Mouse (Mus musculus) adrenal gland, postnatal 10 days (tissue): ENCODE measurements around the gene Stox2. TPM values are rescaled to one million over a fixed set of nuclear protein-coding genes. Genes with fewer than 3 reads are reported as not detected.
A peak's percentile ranks its signal among the peaks of the same experiment; 100 is the strongest.

Source experiments
- DNase-seq: peaks from one replicate; pipeline ENCODE4 v3.0.0; 2021; ENCODE audit warnings: mixed read lengths
- total RNA-seq, 2 experiments: library from RNA; stranded (reverse); gene quantifications; 2 replicates each; pipeline ENCODE4 v1.2.3; 2021

The Stox2 gene
- total RNA-seq, 2 experiments from 2014 or later, result 12.4 to 18.8 TPM

- DNase-seq, result no peak
Measured at GRCm38 (mm10) chr8:47409061-47409460, 37.1 kb downstream of the Stox2 start.

- no peak for DNase-seq
Measured at GRCm38 (mm10) chr8:47404852-47405251, 41.3 kb downstream of the Stox2 start.

GRCm38 (mm10) chr8:47392927-47393326, 53.2 kb downstream of the Stox2 start:
- no peak for DNase-seq

DNA sequence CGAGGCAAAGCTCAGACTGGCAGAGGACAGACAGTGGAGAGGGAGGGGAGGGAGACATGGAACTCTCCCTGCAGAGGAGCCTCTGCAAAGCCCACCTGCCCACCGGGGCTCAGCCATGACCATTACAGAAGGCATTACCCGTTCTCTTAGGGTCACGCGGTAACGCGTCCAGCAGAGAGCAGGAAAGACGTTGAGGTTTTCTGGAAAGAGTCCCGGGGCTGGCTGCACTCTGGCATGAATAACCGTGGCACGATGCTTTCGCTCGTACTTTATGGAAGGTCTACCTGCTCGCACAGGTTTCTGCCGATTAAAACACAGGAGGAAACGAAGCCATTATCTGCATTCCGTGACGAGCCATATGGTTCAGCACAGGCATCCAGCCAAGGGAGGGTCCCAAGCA, 53.9 kb downstream of the Stox2 start:
- no peak for DNase-seq

DNA sequence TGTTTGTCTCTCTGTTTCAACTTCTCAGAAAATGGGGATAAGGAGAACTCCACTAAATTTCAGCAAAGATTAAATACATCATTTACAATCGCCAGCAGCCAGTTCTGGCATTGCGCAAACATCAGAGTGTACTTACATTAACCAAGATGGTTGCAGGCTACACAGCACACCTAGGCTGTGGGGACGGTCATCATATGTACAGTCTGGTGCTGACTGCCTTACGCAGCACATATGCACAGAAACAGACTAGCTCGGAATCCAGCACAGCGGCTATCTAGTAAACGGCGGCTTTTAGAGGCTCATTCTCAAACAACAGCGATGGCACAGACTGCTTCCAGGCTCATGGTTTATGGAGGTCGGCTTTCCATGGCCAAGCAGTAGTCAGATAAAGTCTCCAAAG, 54.3 kb downstream of the Stox2 start:
- DNase-seq, result no peak

DNA sequence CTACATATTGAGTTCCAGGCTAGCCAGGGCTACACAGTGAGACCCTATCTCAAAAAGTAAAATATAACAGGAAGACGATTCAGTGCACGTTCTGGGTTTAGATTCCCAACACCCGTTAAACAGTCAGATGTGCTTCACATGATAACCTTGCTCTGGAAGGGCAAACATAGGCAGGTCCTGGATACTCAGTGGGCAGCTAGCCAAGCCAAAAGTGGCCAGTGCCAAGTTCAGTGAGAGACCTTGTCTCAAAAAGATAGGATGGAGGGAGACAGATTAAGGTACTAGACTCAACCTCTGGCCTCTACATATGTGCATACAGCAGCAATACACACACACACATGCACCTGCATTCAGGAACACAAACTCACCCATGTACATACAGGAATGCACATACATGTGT, 56.7 kb downstream of the Stox2 start:
- DNase-seq, result peak; percentile 40

DNA sequence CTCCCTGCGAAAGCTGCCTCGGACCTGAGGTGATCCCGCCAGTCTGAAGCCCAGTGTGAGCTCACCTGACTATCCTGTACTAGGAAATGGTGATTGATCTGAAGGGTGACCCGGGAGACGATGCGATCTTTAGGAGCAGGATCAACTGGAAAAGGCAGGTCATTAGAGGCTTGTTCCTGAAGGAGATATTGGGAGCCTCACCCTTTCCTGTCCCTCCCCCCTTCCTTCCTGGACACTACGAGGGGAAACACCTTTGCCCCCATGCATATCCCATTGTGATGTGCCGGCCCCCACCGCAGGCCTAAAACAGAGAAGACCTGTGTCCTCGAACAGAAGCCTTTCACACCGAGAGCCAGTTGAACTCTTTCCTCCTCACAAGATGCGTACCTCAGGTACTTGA, 58.0 kb downstream of the Stox2 start:
- DNase-seq, result peak; percentile 11

- DNase-seq, result no peak
Measured at GRCm38 (mm10) chr8:47385810-47386209, 60.4 kb downstream of the Stox2 start.

DNA sequence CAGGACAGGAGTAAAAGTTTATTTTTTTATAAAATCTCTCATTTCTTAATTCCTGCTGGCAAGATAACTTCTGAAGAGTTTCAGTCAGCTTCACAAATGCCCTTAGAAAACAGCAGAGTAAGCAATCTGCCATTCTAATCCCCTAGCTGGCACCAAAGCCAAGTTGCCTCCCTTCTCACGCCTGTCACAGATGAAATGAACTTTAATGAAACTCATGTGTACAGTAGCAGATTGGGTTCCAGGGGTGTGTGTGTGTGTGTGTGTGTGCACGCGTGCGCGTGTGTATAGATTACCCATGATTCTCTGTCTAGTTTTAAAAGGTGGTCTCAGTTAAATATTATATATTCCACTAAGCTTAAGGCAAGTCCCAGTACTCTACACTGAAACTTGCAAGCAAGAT, 62.0 kb downstream of the Stox2 start:
- DNase-seq, result no peak

GRCm38 (mm10) chr8:47383632-47384031, 62.5 kb downstream of the Stox2 start:
- no peak for DNase-seq

GRCm38 (mm10) chr8:47381216-47381615, 64.9 kb downstream of the Stox2 start:
- peak; percentile 73 for DNase-seq

GRCm38 (mm10) chr8:47380725-47381124, 65.4 kb downstream of the Stox2 start:
- no peak for DNase-seq

DNA sequence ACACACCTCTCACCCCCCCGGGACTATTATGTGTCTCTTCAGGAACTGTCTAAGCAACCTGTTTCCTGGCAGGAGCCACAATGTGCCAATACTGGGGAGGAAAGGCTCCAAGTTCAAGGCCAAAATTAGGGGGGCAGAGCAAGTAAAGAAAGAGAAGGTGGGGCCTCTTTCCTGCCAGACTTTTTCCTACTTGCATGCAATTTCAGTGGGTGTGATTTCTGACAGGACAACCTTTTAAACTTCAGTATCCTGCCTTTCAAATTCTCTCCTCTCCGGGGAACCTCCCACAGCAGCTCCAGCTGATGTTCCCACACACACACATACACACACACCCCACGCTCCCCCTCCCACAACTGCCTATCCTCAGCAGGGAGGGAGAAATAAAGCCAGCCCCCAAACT, 66.1 kb downstream of the Stox2 start:
- peak; percentile 31 for DNase-seq

- no peak for DNase-seq
Measured at GRCm38 (mm10) chr8:47376651-47377050, 69.5 kb downstream of the Stox2 start.

DNA sequence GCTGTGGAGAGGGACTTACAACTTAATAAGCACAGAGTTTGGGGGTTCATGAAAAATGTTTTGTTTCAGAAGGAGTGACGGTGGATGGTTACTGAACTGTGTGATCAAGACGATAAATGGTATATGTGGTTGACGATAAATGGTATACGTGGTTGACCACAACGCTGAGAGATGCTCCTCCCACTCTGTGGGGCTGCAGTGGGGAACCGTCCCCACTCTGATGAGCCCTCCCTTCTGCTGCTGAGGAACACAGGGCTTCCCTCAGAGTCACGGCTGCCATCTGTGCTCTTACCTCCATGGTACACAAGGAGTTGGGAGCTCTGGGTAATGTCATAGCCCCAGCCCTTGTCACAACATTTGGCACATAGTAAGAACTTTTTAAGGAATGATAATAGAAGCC, 72.4 kb downstream of the Stox2 start:
- no peak for DNase-seq

GRCm38 (mm10) chr8:47371539-47371938, 74.6 kb downstream of the Stox2 start:
- no peak for DNase-seq

DNA sequence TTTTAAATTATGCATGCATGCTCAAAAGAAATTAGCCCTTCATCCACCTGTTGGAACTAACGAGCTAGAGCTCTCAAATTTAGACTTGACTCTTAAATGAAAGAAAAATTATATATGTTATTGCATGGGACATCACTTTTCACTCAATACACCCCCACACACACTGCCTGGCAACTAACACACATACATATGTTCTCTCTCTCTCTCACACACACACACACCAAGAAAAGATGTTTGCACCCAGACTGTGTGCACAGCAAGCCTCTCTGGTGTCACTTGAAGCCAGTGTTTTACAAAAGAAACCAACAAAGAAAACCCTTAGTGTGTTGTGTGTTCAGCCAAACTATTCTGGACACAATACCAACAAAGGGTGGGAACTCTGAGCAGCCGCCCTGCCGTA, 75.1 kb downstream of the Stox2 start:
- DNase-seq, result no peak

GRCm38 (mm10) chr8:47370421-47371080, 75.6 kb downstream of the Stox2 start:
- peak; percentile 90 for DNase-seq

DNA sequence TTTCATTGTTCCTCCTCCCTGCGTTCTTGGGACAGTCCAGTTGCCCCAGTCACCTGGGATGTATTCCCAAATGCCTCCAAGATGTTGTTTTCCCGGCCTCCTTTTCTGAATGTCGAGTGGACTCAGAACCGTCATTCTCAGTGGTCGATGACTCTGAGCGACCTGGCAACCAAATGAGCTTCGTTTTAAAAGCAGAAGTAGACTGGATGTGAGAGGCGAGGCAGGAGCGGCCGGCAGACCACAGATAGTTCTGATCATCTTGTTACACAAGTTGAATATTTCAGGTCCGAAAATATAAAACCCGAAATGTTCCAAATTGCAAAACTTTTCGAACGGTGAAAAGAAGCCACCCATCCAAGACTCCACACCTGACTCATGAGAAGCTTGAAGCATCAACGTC, 76.2 kb downstream of the Stox2 start:
- no peak for DNase-seq

GRCm38 (mm10) chr8:47369044-47369769, 77.0 kb downstream of the Stox2 start:
- no peak for DNase-seq

DNA sequence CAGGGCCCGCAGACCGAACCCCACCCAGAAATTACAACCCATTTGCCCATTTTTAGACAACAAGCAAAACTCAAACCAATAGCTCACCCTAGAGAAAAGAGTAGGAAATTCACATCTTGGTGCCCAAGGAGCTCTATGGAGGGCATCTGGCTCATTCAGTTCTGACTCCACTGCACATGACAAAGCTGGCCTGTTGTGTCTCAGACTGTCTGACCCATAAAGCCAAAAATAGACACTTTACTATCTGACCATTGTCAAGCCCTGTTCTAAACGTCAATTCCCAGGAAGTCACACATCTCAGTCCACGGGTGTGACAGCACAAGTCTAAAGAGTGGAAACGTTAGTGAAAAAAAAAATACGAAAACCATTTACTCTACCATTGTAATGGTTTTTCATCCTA, 79.1 kb downstream of the Stox2 start:
- no peak for DNase-seq

DNA sequence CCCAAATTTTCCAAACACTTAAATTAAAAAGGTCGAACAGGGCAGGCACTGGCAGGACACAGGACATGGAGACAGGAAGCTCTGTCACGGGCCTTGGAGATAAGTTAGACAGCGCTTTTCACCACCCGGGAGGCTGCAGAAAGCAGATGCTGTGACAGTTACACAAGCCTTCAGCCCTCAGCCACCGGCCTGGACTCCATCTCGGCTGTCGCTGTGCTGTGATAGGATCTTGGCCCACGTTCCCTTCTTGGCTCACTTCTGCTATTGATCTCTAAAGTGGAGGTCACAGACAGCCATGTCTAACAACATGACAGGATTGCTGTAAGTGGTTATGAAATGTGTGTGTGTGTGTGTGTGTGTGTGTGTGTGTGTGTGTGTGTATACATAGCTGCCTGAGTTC, 82.9 kb downstream of the Stox2 start:
- DNase-seq, result peak; percentile 45

GRCm38 (mm10) chr8:47355340-47355906, 90.7 kb downstream of the Stox2 start:
- DNase-seq, result no peak
